In the genomic region with DNA sequence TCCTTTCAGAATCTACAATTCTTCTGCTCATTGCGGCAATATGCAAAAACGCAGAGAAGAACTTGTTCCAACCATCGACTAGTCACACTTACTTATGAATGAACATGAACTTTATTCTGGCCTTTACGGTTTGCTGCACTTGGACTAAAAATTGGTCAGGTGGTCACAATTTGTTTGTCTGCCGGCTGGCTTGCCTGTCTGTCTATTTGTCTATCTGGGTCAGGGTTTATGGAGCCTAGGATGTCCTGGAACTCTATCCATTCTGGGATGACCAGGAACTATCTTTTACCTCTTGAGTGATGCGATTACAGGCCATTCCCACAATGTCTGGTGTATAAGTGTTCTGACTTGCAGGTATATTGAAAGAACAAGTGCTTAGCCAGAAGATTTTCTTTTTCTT, we compare ENCODE assay signal across 25 mouse cellular contexts. TPM values are rescaled to one million over a fixed set of nuclear protein-coding genes. Genes with fewer than 3 reads are reported as not detected.
DNase-seq lines count a peak whose midpoint lies in the region; ATAC-seq and TF ChIP-seq lines count a peak whose summit lies in the region.
"Had no signal": no experiment of that assay in that cellular context is flagged by ENCODE, and none has a peak within 500 bp of the region (broad histone marks: within the 10 kb centered on the region; RNA-seq: fewer than 3 reads in every experiment).

No protein-coding gene starts in this region.

- no peaks in the 10 kb centered on the region for H3K9me3 ChIP-seq in kidney, embryonic 15.5 days (replicated peaks)
- no peaks in the 10 kb centered on the region for H3K9me3 ChIP-seq in liver, postnatal 0 days (ENCODE audit: low read length)
- H3K9me3 ChIP-seq: embryonic facial prominence, embryonic 15.5 days; forebrain, embryonic 10.5 days; heart, embryonic 10.5 days; hindbrain, embryonic 13.5 days had no signal

- no peaks in the 10 kb centered on the region for H3K36me3 ChIP-seq in kidney, embryonic 15.5 days
- no peaks in the 10 kb centered on the region for H3K36me3 ChIP-seq in liver, postnatal 0 days (replicated peaks; ENCODE audit: insufficient read depth, low read length)
- H3K36me3 ChIP-seq: embryonic facial prominence, embryonic 15.5 days; forebrain, embryonic 10.5 days; heart, embryonic 10.5 days; hindbrain, embryonic 13.5 days had no signal

- no peak overlapping the region for H3K9ac ChIP-seq in kidney, embryonic 15.5 days
- no peak overlapping the region for H3K9ac ChIP-seq in liver, postnatal 0 days (replicated peaks)
- H3K9ac ChIP-seq: embryonic facial prominence, embryonic 15.5 days; hindbrain, embryonic 13.5 days had no signal

- intact Hi-C loops in gastrocnemius, postnatal 36 days (cut with DNase I) = no loop called here

- DNase-seq in kidney, adult 18-20 months = peak; percentile 24
- DNase-seq in liver, postnatal 0 days = no peak
- DNase-seq in liver (no peak), MN1 (ENCODE audit: low spot score) (no peak)
- peak; percentile 8 for DNase-seq in kidney, postnatal 10 days
- DNase-seq in gastrocnemius, postnatal 36 days = no peak
- DNase-seq: adrenal gland, adult 2 months; adrenal gland, postnatal 25 days; cerebellum, adult 18-20 months; cerebellum, postnatal 10 days; embryo, embryonic 11 days; gastrocnemius, adult 2 months; gastrocnemius, postnatal 25 days; heart, adult 11 months; heart, postnatal 10 days had no signal

- no peaks in the 10 kb centered on the region for H3K4me1 ChIP-seq in kidney, embryonic 15.5 days
- no peaks in the 10 kb centered on the region for H3K4me1 ChIP-seq in liver, postnatal 0 days (ENCODE audit: insufficient read depth)
- H3K4me1 ChIP-seq: embryonic facial prominence, embryonic 15.5 days; forebrain, embryonic 10.5 days; heart, embryonic 10.5 days; hindbrain, embryonic 13.5 days had no signal

- no peak for ATAC-seq in kidney, embryonic 15.5 days (replicated peaks; ENCODE audit: low FRiP score)
- peak; percentile 76 for ATAC-seq in liver, postnatal 0 days
- ATAC-seq: activated CD4-positive, CD25-positive, alpha-beta regulatory T cell, adult 4 months; forebrain, embryonic 14.5 days; Patski had no signal

- no peak overlapping the region for H3K27ac ChIP-seq in kidney, embryonic 15.5 days
- no peak overlapping the region for H3K27ac ChIP-seq in liver, postnatal 0 days (ENCODE audit: low read depth)
- H3K27ac ChIP-seq: embryonic facial prominence, embryonic 15.5 days; forebrain, embryonic 10.5 days; gastrocnemius, adult 2 months; heart, embryonic 10.5 days; hindbrain, embryonic 13.5 days had no signal

- no peak overlapping the region for H3K4me3 ChIP-seq in kidney, embryonic 15.5 days (replicated peaks)
- H3K4me3 ChIP-seq in liver, postnatal 0 days (ENCODE audit: low read depth, low read length) = no peak overlapping the region
- H3K4me3 ChIP-seq: embryonic facial prominence, embryonic 15.5 days; erythroblast, embryonic 14.5 days; forebrain, embryonic 10.5 days; gastrocnemius, adult 2 months; heart, embryonic 10.5 days; hindbrain, embryonic 13.5 days had no signal

- no peak for TF ChIP-seq EP300 in liver, postnatal 0 days (IDR thresholded peaks at IDR 0.05; ENCODE audit: low read depth)

- TF ChIP-seq CTCF in liver, postnatal 0 days (IDR thresholded peaks at IDR 0.05; ENCODE audit: low read depth) = no peak

- H3K27me3 ChIP-seq in kidney, embryonic 15.5 days = no peaks in the 10 kb centered on the region
- H3K27me3 ChIP-seq in liver, postnatal 0 days (ENCODE audit: insufficient read depth, low read length) = no peaks in the 10 kb centered on the region
- H3K27me3 ChIP-seq: embryonic facial prominence, embryonic 15.5 days; hindbrain, embryonic 13.5 days; Patski had no signal

- no peak overlapping the region for H3K4me2 ChIP-seq in kidney, embryonic 15.5 days
- H3K4me2 ChIP-seq in liver, postnatal 0 days (ENCODE audit: low read depth, low read length) = no peak overlapping the region
- H3K4me2 ChIP-seq: embryonic facial prominence, embryonic 15.5 days; hindbrain, embryonic 13.5 days had no signal

- 75% methylated on average over 6 of the region's 6 CpGs for WGBS in kidney, embryonic 15.5 days
- 54% methylated on average over 6 of the region's 6 CpGs for WGBS in liver, postnatal 0 days (ENCODE audit: insufficient replicate concordance)

RNA-seq across cellular contexts. Expression of a gene that starts 8.5 kb away (rescaled TPM):
- polyA plus RNA-seq in kidney, embryonic 15.5 days (2015; fragmentation: Nextera tagmentation; extraction: Ambion mirVana) = 6.3 and 8.7 TPM in 2 replicates
- polyA plus RNA-seq in liver, postnatal 0 days (2015; fragmentation: Nextera tagmentation; extraction: Ambion mirVana) = 2.5 and 3.1 TPM in 2 replicates
- total RNA-seq in gastrocnemius, postnatal 36 days (2021) = 1 to 10 TPM; 1.1 to 1.8 TPM
- total RNA-seq: MEL had no signal
- polyA plus RNA-seq: erythroblast, embryonic 14.5 days had no signal

Comparison
In these comparisons a context has a peak if more than half of its experiments do, and no peak if none do; other contexts are left out.
1. DNase-seq: peak in kidney, adult 18-20 months (single experiment) and kidney, postnatal 10 days (single experiment); none in liver, postnatal 0 days (single experiment), liver (single experiment), MN1 (single experiment) and gastrocnemius, postnatal 36 days (0 of 2).